Mouse (Mus musculus) gastrocnemius, adult 2 months (tissue): ENCODE results near the gene Trpv4. TPM values are rescaled to one million over a fixed set of nuclear protein-coding genes. Genes with fewer than 3 reads are reported as not detected.

Source experiments
- DNase-seq: peaks from one replicate; pipeline ENCODE4 v3.0.0; 2022
- H3K27ac ChIP-seq: fragments of 200-600 bp; 2 replicates; pipeline ENCODE4 v1.8.1; 2022; ENCODE audit warnings: mild to moderate bottlenecking
- H3K4me3 ChIP-seq: fragments of 200-600 bp; 2 replicates; pipeline ENCODE4 v1.8.1; 2022; ENCODE audit warnings: mild to moderate bottlenecking, moderate library complexity
- CTCF ChIP-seq: fragments of 200-600 bp; IDR thresholded peaks from 2 replicates; pipeline ENCODE4 v1.8.1; 2022; ENCODE audit warnings: antibody characterized with exemption, mild to moderate bottlenecking, moderate library complexity
- intact Hi-C: fragments of 180-260 bp; cut with DNase I; formaldehyde crosslinking; loops from one replicate; pipeline ENCODE4 v1.15.1; 2025
- total RNA-seq, 2 experiments: library from RNA; stranded (reverse); gene quantifications; 2 replicates each; pipeline ENCODE4 v1.2.3; 2021

The Trpv4 gene
- total RNA-seq, 2 experiments from 2014 or later: 1.9 to 2.0 TPM

- DNase-seq: peak; percentile 13
- Histone ChIP-seq H3K27ac (no peak overlapping the region), H3K4me3 (no peak overlapping the region)
- TF ChIP-seq CTCF: no peak
- intact Hi-C loops: no loop called here
These were observed 29.7 kb upstream of the Trpv4 start for GRCm38 (mm10) chr5:114687901-114688300.

GRCm38 (mm10) chr5:114686726-114687210, 28.5 kb upstream of the Trpv4 start:
- Histone ChIP-seq H3K27ac (no peak overlapping the region), H3K4me3 (no peak overlapping the region)
- intact Hi-C loops: no loop called here
- DNase-seq: peak; percentile 23
- no peak for TF ChIP-seq CTCF

- H3K27ac ChIP-seq: no peak overlapping the region
- peak; percentile 1 for DNase-seq
- intact Hi-C loops: no loop called here
- no peak for TF ChIP-seq CTCF
- H3K4me3 ChIP-seq: no peak overlapping the region
These were observed 27.8 kb upstream of the Trpv4 start for GRCm38 (mm10) chr5:114685986-114686385.

- intact Hi-C loops: no loop called here
- Histone ChIP-seq H3K4me3 (no peak overlapping the region), H3K27ac (peak overlapping the region; percentile 65)
- DNase-seq: peak; percentile 16
- TF ChIP-seq CTCF: no peak
These were observed 23.5 kb upstream of the Trpv4 start for GRCm38 (mm10) chr5:114681717-114682116.

GRCm38 (mm10) chr5:114680676-114681285, 22.6 kb upstream of the Trpv4 start:
- Histone ChIP-seq H3K27ac (peak overlapping the region; percentile 65), H3K4me3 (peak overlapping the region; percentile 15; the same call in 1 of the 2 replicates)
- TF ChIP-seq CTCF: no peak
- peak; percentile 22 for DNase-seq
- intact Hi-C loops: no loop called here

GRCm38 (mm10) chr5:114679841-114680591, 21.8 kb upstream of the Trpv4 start:
- intact Hi-C loops: no loop called here
- no peak for TF ChIP-seq CTCF
- DNase-seq: peak; percentile 18
- peak overlapping the region; percentile 15; the same call in 1 of the 2 replicates for H3K4me3 ChIP-seq
- peak overlapping the region; percentile 65 for H3K27ac ChIP-seq

GRCm38 (mm10) chr5:114674594-114674993, 16.4 kb upstream of the Trpv4 start:
- no peak for TF ChIP-seq CTCF
- Histone ChIP-seq H3K27ac (no peak overlapping the region), H3K4me3 (no peak overlapping the region)
- intact Hi-C loops: no loop called here
- DNase-seq: no peak

- TF ChIP-seq CTCF: no peak
- no peak overlapping the region for H3K4me3 ChIP-seq
- intact Hi-C loops: no loop called here
- H3K27ac ChIP-seq: no peak overlapping the region
- DNase-seq: no peak
These were observed 14.9 kb upstream of the Trpv4 start for GRCm38 (mm10) chr5:114673114-114673513.

GRCm38 (mm10) chr5:114669014-114669413, 10.8 kb upstream of the Trpv4 start:
- TF ChIP-seq CTCF: no peak
- H3K27ac ChIP-seq: no peak overlapping the region
- intact Hi-C loops: no loop called here
- H3K4me3 ChIP-seq: no peak overlapping the region
- DNase-seq: peak; percentile 8

- no peak; the same call in 1 of the 2 replicates for TF ChIP-seq CTCF
- Histone ChIP-seq H3K27ac (peak overlapping the region; percentile 89), H3K4me3 (peak overlapping the region; percentile 69)
- DNase-seq: peak; percentile 99
- intact Hi-C loops: loop anchor here (1.0 kb wide), 1 partner anchor 28 kb away; no protein-coding TSS in a partner anchor
These were observed 9.1 kb upstream of the Trpv4 start for GRCm38 (mm10) chr5:114667228-114667856.

GRCm38 (mm10) chr5:114666659-114667058, 8.4 kb upstream of the Trpv4 start:
- Histone ChIP-seq H3K4me3 (no peak overlapping the region), H3K27ac (peak overlapping the region; percentile 89; the same call in 1 of the 2 replicates)
- no peak for DNase-seq
- intact Hi-C loops: loop anchor here (1.0 kb wide), 1 partner anchor 27 kb away; no protein-coding TSS in a partner anchor
- no peak for TF ChIP-seq CTCF

GRCm38 (mm10) chr5:114664750-114665149, 6.5 kb upstream of the Trpv4 start:
- Histone ChIP-seq H3K27ac (no peak overlapping the region), H3K4me3 (no peak overlapping the region)
- peak; percentile 33 for DNase-seq
- intact Hi-C loops: no loop called here
- TF ChIP-seq CTCF: no peak

GRCm38 (mm10) chr5:114664139-114664538, 5.9 kb upstream of the Trpv4 start:
- Histone ChIP-seq H3K4me3 (no peak overlapping the region), H3K27ac (no peak overlapping the region)
- intact Hi-C loops: no loop called here
- no peak for DNase-seq
- TF ChIP-seq CTCF: no peak
